Mouse (Mus musculus): Measurements from ENCODE around the gene Pacrg. TPM values are rescaled to one million over a fixed set of nuclear protein-coding genes. Genes with fewer than 3 reads are reported as not detected.

Gene Pacrg
- total and polyA plus RNA-seq, 3 experiments = not detected

GRCm38 (mm10) chr17:10534206-10534605 lies 305.9 kb downstream of the Pacrg start:
- Histone ChIP-seq H3K9me3 (replicated peaks; ENCODE audit: insufficient read depth, low read length) (no peaks in the 10 kb centered on the region), H3K27ac (ENCODE audit: control insufficient read depth, low read depth, low read length) (no peak overlapping the region), H3K4me3 (ENCODE audit: control insufficient read depth in 1 of 2, insufficient read depth in 1 of 2, low read depth in 2 of 2, low read length in 2 of 2) (no peak overlapping the region), H3K79me2 (ENCODE audit: control insufficient read depth, insufficient read depth, low read length, poor library complexity) (no peaks in the 10 kb centered on the region), H3K36me3 (ENCODE audit: control insufficient read depth in 1 of 2, insufficient read depth in 2 of 2, low read length in 2 of 2) (no peaks in the 10 kb centered on the region), H3K9ac (ENCODE audit: control insufficient read depth, low read depth, low read length, poor library complexity, severe bottlenecking) (no peak overlapping the region), H3K27me3 (ENCODE audit: control insufficient read depth in 1 of 2, insufficient read depth in 2 of 2, low read length in 2 of 2) (no peaks in the 10 kb centered on the region), H3K4me1 (ENCODE audit: control insufficient read depth in 1 of 2, insufficient read depth in 2 of 2, low read length in 2 of 2) (no peaks in the 10 kb centered on the region)
- TF ChIP-seq UBTF (IDR thresholded peaks at IDR 0.05; ENCODE audit: borderline replicate concordance, insufficient read depth, low read depth, low read length) (no peak), BHLHE40 (IDR thresholded peaks at IDR 0.05; ENCODE audit: borderline replicate concordance, low read depth, low read length) (no peak), MXI1 (IDR thresholded peaks at IDR 0.05; ENCODE audit: low read depth, low read length) (no peak), TBP (IDR thresholded peaks at IDR 0.05; ENCODE audit: low read depth, low read length) (no peak), MAFK (IDR thresholded peaks at IDR 0.05; ENCODE audit: borderline replicate concordance, low read depth, low read length) (no peak), ZC3H11A (IDR thresholded peaks at IDR 0.05; ENCODE audit: low read depth, low read length) (no peak), KAT2A (conservative IDR thresholded peaks at IDR 0.05; ENCODE audit: low read depth, low read length) (no peak), SIN3A (IDR thresholded peaks at IDR 0.05; ENCODE audit: low read length) (no peak), ELF1 (IDR thresholded peaks at IDR 0.05; ENCODE audit: low read depth, low read length) (no peak), CHD2 (IDR thresholded peaks at IDR 0.05; ENCODE audit: low read length) (no peak), POLR2AphosphoS5 (IDR thresholded peaks at IDR 0.05; ENCODE audit: borderline replicate concordance, low read depth, low read length) (no peak), TCF12 (IDR thresholded peaks at IDR 0.05; ENCODE audit: low read depth, low read length) (no peak), ETS1 (IDR thresholded peaks at IDR 0.05; ENCODE audit: low read depth, low read length) (no peak), JUND (IDR thresholded peaks at IDR 0.05; ENCODE audit: low read depth, low read length) (no peak), POLR2AphosphoS2 (IDR thresholded peaks at IDR 0.05; ENCODE audit: low read length) (no peak)
- no peak for DNase-seq (ENCODE audit: low read depth, low spot score)

- Histone ChIP-seq H3K9me3 (replicated peaks; ENCODE audit: insufficient read depth, low read length) (no peaks in the 10 kb centered on the region), H3K27ac (ENCODE audit: control insufficient read depth, low read depth, low read length) (no peak overlapping the region), H3K79me2 (ENCODE audit: control insufficient read depth, insufficient read depth, low read length, poor library complexity) (no peaks in the 10 kb centered on the region), H3K9ac (ENCODE audit: control insufficient read depth, low read depth, low read length, poor library complexity, severe bottlenecking) (no peak overlapping the region), H3K36me3 (ENCODE audit: control insufficient read depth in 1 of 2, insufficient read depth in 2 of 2, low read length in 2 of 2) (no peaks in the 10 kb centered on the region), H3K4me1 (ENCODE audit: control insufficient read depth in 1 of 2, insufficient read depth in 2 of 2, low read length in 2 of 2) (no peaks in the 10 kb centered on the region), H3K4me3 (ENCODE audit: control insufficient read depth in 1 of 2, insufficient read depth in 1 of 2, low read depth in 2 of 2, low read length in 2 of 2) (no peak overlapping the region), H3K27me3 (ENCODE audit: control insufficient read depth in 1 of 2, insufficient read depth in 2 of 2, low read length in 2 of 2) (no peaks in the 10 kb centered on the region)
- TF ChIP-seq MAZ (IDR thresholded peaks at IDR 0.05; ENCODE audit: low read depth, low read length) (no peak), NRF1 (IDR thresholded peaks at IDR 0.05; ENCODE audit: insufficient read depth, low read depth, low read length, poor library complexity, severe bottlenecking) (no peak), GATA1 (IDR thresholded peaks at IDR 0.05; ENCODE audit: low read depth, low read length) (no peak), BHLHE40 (IDR thresholded peaks at IDR 0.05; ENCODE audit: borderline replicate concordance, low read depth, low read length) (no peak), EP300 (IDR thresholded peaks at IDR 0.05; ENCODE audit: low read depth in 1 of 2, low read length in 2 of 2) (no peak), KAT2A (conservative IDR thresholded peaks at IDR 0.05; ENCODE audit: low read depth, low read length) (no peak)
- DNase-seq (ENCODE audit: low read depth, low spot score) = no peak
Observed at GRCm38 (mm10) chr17:10533461-10533860, 306.6 kb downstream of the Pacrg start.

All from MEL (cell line).